Mouse (Mus musculus) heart, postnatal 25 days (tissue): ENCODE measurements around the gene Elk3. TPM values are rescaled to one million over a fixed set of nuclear protein-coding genes. Genes with fewer than 3 reads are reported as not detected.
"Not testable (repeated sequence)": the region's sequence is repeated elsewhere in the genome, so short reads cannot be mapped to it uniquely, and the experiment has no call there.

ENCODE experiments used
- DNase-seq: peaks from one replicate; pipeline ENCODE4 v3.0.0; 2022; ENCODE audit warnings: low spot score
- intact Hi-C: fragments of 180-260 bp; cut with DNase I; formaldehyde crosslinking; loops from one replicate; pipeline ENCODE4 v1.15.1; 2025
- total RNA-seq, 2 experiments: library from RNA; stranded (reverse); gene quantifications; 2 replicates each; pipeline ENCODE4 v1.2.3; 2021

Elk3 gene
- 10 to 100 TPM; 45.1 to 48.7 TPM for total RNA-seq

DNA sequence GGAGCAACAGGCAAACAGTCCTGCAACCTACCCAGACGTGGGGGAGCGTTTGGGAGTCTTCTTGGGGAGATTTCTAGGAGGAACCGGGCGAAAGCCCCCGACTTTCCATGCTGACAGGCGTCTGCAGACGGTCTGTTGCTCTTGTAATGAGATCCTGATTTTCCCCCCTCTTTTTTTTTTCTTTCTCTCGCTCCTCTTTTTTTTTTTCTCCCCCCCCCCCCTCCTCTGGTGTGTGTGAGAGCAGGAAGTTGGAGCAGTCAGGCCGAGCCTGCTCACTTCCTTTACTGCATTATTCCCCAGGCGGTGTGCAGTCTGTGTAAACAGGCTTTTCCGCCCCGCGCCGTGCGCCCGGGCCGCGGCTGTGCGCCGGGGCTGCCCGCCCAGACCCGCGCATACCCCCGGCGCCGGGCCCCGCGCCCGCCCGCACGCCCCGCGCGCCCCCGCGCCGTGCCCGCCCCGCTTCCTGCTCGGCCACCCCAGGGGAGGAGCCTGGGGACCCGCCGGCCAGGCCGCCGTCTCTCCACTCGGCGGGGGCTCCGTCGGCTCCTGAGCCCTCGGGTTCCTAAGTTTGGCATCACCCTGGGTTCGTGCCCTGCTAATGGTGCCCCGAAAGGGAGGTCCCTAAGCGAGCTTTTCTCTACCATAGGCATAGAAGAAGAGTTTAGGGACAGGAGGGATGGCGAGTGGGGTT lies at the start of gene Elk3:
Gene Elk3 (minus strand): TSS at position 415 of the 691 bp plus-strand sequence.
- intact Hi-C loops: loop anchor here (2.0 kb wide), 1 partner anchor 18 kb away; no protein-coding TSS in a partner anchor

GRCm38 (mm10) chr10:93360623-93361022 lies 49.7 kb upstream of the Elk3 start:
- intact Hi-C loops: no loop called here

More for the DNA sequence above, at the start of gene Elk3:
- peak; percentile 65 for DNase-seq

GRCm38 (mm10) chr10:93360190-93360589 lies 49.3 kb upstream of the Elk3 start:
- intact Hi-C loops, DNase-seq: not testable (repeated sequence)

More at GRCm38 (mm10) chr10:93360623-93361022, 49.7 kb upstream of the Elk3 start:
- no peak for DNase-seq

GRCm38 (mm10) chr10:93359339-93359863 lies 48.5 kb upstream of the Elk3 start:
- DNase-seq: no peak
- intact Hi-C loops: no loop called here

DNA sequence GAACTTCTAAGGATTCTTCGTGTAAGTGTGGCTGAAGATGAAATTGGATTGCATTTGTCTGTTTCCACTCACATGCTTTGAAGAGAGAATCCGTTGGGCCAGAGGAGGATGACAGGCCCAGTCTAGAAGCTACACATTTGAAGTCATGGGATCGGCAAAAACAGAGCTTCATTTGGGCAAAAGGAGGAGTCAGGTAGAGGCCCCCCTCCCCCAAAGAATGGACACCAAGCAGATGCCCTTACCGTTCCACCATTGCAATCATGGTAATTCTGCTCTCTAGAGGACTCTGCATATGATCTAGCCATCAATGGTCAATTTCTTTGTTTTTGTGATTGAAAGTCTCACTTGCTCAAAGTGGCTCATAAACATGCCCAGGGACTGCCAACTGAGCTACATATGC lies 47.9 kb upstream of the Elk3 start:
- intact Hi-C loops: no loop called here
- no peak for DNase-seq

DNA sequence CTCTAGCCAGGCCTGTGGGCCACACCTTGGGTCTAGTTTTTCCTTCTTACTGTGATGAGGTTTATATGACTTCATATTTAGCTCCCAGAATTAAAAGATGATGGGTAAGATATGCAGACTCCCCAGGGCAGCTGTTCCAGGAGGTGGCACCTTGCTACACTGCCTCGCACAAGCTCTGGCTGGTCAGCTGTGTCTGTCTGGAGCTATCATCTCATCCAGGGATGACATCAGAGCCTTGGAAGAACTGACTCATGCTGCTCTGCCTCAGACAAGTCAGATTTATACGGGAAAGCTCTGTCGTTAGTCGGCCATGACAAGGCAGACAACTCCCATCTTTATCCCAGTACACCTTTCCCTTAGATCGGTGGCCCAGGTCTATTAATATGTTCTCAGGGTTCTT lies 46.2 kb upstream of the Elk3 start:
- intact Hi-C loops: no loop called here
- no peak for DNase-seq

- no peak for DNase-seq
- intact Hi-C loops: no loop called here
These were observed 45.2 kb upstream of the Elk3 start for GRCm38 (mm10) chr10:93356122-93356521.

- DNase-seq: no peak
- intact Hi-C loops: no loop called here
These were observed 44.5 kb upstream of the Elk3 start for GRCm38 (mm10) chr10:93355276-93355927.

GRCm38 (mm10) chr10:93353545-93354326 lies 42.8 kb upstream of the Elk3 start:
- no peak for DNase-seq

DNA sequence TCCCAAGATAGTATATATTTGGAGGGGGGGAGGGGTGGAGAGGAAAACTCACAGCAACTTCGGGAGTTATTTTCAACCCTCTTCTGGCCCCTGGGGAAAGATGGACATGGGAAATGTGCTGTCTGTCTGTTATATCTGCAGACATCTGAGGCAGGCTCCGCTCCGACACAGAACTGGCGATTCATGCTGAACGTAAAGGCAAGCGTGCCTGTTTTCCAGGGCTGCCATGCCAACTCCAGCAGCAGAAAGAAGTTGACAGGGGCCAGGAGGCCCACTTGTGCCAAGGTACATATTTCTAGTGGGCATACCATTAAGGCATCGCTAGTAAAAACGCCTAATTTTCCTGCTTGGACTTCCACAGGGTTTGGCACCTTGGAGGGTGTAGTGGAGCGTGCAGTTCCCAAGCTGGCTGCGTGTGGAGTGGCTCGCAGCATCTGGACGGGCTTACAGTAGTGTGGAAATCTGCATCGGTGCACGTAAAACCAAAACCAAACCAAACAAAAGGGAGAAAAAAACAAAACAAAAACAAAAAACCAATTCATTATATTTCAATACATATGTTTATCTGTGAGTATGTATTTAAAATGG lies 37.1 kb upstream of the Elk3 start:
- intact Hi-C loops: no loop called here
- no peak for DNase-seq

More at GRCm38 (mm10) chr10:93353545-93354326, 42.8 kb upstream of the Elk3 start:
- intact Hi-C loops: no loop called here

DNA sequence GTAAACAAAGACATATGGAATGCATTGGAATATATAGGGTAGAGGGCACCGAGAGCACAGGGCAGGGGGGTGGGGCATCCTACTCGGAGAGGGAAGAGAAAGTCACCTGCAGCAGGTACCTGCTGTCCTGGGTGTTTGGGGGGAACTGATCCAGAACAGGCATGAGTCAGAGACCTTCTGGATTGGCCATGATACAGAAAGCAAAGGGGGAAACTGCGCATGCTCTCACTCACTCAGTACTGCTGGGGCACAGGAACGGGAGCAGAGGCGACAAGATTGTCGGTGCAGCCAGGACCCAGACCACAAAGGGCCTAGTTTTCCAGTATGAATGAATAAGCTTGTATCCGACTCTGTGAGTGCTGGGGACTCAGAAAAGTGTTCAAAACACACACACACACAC lies 36.5 kb upstream of the Elk3 start:
- no peak for DNase-seq
- intact Hi-C loops: no loop called here

- DNase-seq: no peak
- intact Hi-C loops: no loop called here
These were observed 35.4 kb upstream of the Elk3 start for GRCm38 (mm10) chr10:93346208-93346936.

GRCm38 (mm10) chr10:93345497-93345896 lies 34.6 kb upstream of the Elk3 start:
- intact Hi-C loops: no loop called here
- DNase-seq: no peak

DNA sequence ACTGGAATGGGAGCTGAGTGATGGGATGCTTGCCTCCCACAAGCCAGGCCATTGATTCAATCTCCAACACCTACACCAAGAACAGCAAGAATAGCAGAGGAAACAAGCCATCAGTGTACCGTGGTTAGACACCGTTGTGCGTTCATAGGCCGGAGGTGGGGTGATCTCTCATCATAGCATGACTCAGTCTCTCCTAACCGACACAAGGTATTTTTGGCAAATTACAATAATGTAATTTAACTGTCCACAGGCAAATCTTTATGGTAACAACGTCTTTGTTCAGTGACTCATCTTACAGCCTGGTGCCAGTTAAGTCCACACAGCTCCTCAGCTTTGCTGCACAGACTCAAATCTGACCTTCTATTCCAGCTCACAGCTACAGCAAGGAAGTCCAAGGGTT lies 32.5 kb upstream of the Elk3 start:
- intact Hi-C loops: no loop called here
- no peak for DNase-seq

DNA sequence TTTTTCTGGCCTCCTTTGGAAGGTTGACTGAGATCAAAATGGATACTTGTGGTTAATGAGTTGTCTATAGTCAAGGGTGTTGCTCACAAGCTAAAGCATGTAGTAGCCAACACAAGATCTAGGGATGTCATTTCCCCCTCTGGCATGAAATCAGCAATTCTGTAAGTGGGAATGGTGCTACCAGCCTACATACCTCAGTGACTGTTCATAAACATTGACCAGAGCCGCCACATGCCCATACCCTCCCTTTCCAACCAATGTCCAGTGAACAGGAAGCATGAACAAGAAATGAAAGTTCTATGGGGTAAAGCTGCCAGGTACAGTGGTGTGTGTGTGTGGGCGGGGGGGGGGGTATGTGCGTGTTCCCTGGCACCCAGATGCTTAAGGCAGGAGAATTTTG lies 32.1 kb upstream of the Elk3 start:
- intact Hi-C loops: no loop called here

DNA sequence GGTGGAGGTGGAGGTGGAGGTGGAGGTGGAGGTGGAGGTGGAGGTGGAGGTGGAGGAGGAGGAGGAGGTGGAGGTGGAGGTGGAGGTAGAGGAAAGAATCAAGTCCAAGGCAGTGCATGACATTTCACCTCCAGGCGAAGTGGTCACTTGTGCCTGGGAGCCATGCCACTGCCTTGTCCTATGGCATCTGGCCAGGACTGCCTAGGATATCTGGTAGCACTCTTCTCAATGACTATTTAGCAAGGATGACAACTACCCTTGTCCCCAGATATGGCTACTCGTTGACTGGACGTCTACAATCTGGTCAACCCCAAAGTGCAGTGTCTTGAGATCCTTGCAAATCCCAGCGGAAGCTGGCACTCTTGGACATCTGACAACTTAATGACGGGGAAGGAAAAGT lies 27.6 kb upstream of the Elk3 start:
- intact Hi-C loops: no loop called here
- no peak for DNase-seq

More for the DNA sequence above, 32.1 kb upstream of the Elk3 start:
- DNase-seq: no peak

DNA sequence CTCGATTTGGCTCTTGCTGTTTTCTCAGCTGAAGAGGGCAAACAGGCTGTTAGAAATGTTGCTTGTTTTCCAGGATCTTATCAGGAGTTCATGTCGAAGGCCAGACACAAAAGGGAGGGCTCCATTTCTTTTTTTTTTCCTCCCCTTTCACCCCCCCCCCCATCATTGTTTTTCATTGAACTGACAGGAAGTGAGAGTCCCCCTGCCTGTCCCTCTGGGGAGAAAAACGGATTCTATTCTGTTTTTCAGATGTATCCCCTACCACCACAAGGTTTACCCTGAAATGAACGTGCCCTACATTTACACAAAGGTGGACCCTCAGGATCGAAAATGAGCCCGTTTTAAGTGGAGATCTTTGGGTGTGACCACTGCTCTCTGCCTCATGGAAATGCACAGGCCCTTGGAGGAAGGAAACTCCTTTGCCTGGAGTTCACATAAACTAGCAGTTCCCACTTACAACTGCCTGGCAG lies 25.6 kb upstream of the Elk3 start:
- intact Hi-C loops: loop anchor here (1.0 to 2.0 kb wide), 4 partner anchors 39 to 88 kb away; no protein-coding TSS in a partner anchor
- DNase-seq: peak; percentile 36

- intact Hi-C loops: loop anchor here (1.0 to 2.0 kb wide), 5 partner anchors 23 to 89 kb away; no protein-coding TSS in a partner anchor
These were observed 25.0 kb upstream of the Elk3 start for GRCm38 (mm10) chr10:93335828-93336461.

DNA sequence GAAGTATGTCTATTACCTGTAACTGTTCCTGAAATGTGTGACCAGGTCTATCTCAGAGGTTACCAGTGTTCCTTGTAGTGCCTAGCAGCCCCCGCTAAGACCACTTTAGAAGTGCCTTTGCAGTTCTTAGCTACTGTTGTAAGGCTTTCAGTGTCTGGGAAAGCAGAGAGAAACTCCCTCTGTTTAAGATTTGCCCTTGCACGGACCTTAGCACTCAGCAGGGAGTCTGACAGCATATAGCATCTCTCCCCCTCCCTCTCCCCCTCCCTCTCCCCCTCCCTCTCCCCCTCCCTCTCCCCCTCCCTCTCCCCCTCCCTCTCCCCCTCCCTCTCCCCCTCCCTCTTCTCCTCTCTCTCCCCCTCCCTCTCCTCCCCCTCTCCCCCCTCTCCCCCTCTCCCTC lies 24.1 kb upstream of the Elk3 start:
- intact Hi-C loops: loop anchor here (2.0 kb wide), 1 partner anchor 22 kb away; no protein-coding TSS in a partner anchor

More at GRCm38 (mm10) chr10:93335828-93336461, 25.0 kb upstream of the Elk3 start:
- DNase-seq: peak; percentile 77

More for the DNA sequence above, 24.1 kb upstream of the Elk3 start:
- no peak for DNase-seq
